Mouse (Mus musculus) heart, postnatal 0 days (tissue): Measurements from ENCODE around the gene Reg2.

Experiments used
- CTCF ChIP-seq: IDR thresholded peaks from 2 replicates; pipeline ENCODE4 v1.5.1; 2016; ENCODE audit warnings: antibody characterized with exemption, control low read depth, low read depth
- EP300 ChIP-seq: IDR thresholded peaks from 2 replicates; pipeline ENCODE4 v1.6.1; 2016; ENCODE audit warnings: antibody characterized with exemption, low read depth

DNA sequence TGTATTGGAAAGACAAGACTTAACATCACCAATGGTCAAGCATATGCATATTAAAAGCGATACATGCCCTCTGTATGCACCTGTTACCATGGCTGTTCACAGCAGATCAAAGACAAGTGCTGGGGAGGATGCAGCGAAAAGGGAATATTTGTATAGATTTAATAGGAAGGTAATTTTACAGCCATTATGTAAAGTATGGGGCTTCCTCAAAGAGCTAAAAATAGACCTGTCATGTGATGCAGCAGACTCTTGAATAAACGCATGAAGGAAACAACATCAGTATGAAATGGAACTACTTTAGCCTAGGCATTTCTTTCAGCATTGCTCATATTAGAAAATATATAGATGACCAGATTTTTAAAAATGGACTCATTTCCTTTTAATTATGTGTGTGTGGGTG, 9.8 kb upstream of the Reg2 start:
- TF ChIP-seq CTCF (no peak), EP300 (no peak)
